Mouse (Mus musculus) spleen, postnatal 10 days (tissue): ENCODE measurements around the gene Ints13.
"Not testable (repeated sequence)": the region's sequence is repeated elsewhere in the genome, so short reads cannot be mapped to it uniquely, and the experiment has no call there.

Source experiments
- DNase-seq, 2 experiments: peaks; one replicate each; pipeline ENCODE4 v3.0.0; 2021 to 2022; ENCODE audit warnings: low spot score in 2 of 2

The Ints13 gene

DNA sequence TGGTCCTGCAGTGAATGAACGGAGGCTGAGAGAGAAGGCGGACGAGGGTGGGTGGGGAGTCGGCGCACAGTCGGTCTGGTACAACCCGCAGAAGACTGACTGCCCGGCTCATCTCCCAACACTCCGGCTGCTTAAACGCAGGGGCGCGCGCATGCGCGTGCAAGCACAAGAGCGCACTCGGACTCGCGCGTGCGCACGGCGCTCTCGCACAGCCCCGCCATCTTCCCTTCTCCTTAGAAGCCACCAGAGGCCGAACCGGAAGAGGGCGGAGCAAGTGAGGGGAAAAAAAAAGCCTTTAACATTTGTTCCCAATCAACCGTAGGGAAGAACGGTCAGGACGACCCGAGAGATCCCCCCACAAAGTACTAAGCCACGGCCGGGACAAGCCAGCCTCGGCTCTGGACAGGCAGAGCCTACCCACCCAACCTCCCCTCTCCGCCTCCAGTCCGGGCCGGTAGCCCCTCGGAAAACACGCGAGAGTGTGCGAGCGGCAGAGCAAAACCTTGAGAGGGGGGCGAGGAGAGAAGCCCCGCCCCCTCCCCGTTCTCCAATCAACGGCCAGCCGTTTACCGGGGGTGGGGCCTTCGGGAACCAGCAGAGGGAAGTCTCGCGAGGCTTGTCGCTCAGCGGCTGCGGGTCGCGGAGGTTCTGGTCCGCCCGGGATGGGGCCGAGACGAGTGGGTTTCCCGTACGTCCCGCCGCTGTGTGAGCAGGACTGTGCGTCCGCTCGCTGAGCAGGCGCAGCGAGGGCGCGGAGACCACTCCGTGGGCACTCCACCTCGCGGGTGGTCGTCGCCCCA is at the start of gene Ints13:
TSS of gene Ints13 (minus strand) at position 526 of the 800 bp plus-strand sequence.
- DNase-seq = peak; percentile 90 to 98

DNA sequence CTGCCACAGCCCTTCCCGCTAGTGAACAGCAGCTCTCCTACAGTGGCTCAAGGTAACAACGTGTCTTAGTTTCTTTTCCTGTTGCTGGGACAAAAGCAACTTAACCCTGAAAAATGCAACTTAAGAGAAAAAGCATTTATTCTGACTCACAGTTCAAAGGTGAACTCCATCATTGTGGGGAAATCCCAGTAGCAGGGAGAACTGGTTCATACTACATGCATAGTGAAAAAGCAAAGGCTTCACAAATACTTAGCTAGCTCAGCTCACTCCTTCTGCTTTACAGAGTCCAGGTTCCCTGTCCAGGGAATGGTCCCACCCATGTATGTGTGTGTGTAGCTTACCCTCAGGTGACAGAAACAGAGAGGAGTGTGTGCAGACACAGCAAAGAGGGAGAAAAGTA is 39.0 kb upstream of the Ints13 start:
- DNase-seq = no peak

- DNase-seq = no peak
Measured at GRCm38 (mm10) chr6:146615891-146616290, 38.3 kb upstream of the Ints13 start.

GRCm38 (mm10) chr6:146614541-146614940 is 36.9 kb upstream of the Ints13 start:
- peak in 1 of 2 experiments; percentile 46 for DNase-seq

DNA sequence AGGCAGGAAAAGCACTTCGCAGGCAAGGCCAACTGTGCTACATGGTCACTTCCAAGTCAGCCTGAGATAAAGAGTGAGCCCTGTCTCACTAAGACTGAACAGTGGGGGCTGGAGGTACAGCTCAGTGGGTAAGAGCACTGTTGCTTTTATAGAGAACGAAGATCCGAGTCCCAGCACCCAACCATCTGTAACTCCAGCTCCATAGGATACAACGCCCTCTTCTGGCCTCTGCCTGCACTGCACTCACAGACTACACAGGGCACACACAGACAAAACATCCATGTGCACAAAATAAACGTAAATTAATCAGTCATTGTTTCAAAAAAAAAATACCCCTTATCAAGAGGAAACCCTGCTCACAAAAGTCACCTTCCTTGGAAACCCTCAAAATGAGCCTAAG is 36.3 kb upstream of the Ints13 start:
- no peak for DNase-seq

- no peak for DNase-seq
Measured at GRCm38 (mm10) chr6:146612736-146613135, 35.1 kb upstream of the Ints13 start.

GRCm38 (mm10) chr6:146611897-146612296 is 34.3 kb upstream of the Ints13 start:
- peak in 1 of 2 experiments; percentile 50 for DNase-seq

- DNase-seq = peak in 1 of 2 experiments; percentile 82
Measured at GRCm38 (mm10) chr6:146611385-146611784, 33.8 kb upstream of the Ints13 start.

- peak in 1 of 2 experiments; percentile 15 for DNase-seq
Measured at GRCm38 (mm10) chr6:146603651-146604050, 26.0 kb upstream of the Ints13 start.

DNA sequence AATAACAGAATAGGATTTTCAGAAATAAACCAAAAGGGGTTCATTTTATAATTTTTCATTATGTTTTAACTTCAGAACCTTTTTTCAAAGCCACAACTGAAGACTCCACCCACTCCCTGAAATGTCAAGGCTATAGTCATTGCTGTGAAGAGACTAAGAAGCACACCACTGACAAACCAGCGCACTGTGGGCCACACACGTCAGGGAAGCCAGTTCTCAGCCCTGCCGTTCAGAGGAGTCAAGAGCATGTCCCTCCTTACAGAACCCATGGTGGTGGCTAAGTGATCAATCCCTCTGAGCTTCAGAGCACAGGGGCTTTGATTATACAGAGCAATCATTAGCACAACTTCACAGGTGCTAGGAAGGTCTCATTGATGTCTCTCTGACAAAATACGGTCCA is 25.0 kb upstream of the Ints13 start:
- peak in 1 of 2 experiments; percentile 1 for DNase-seq

DNA sequence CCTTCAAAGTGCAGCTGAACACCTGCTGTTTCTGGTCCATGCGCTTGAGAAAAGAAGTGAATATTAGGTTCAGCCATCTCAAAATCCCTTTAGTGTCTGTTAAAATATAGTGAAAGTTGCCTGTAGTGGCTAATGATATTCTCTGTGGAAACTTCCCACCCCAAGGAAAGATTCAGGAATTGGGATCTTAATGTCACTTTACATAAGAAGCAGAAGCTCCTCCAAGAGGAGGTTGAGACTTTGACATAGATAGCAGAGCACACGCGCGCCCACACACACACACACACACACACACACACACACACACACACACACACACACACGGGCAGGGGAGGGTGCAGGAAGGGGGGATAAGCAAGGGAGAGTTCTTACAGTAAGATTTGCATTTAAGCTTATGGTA is 7.5 kb upstream of the Ints13 start:
- DNase-seq = no peak

DNA sequence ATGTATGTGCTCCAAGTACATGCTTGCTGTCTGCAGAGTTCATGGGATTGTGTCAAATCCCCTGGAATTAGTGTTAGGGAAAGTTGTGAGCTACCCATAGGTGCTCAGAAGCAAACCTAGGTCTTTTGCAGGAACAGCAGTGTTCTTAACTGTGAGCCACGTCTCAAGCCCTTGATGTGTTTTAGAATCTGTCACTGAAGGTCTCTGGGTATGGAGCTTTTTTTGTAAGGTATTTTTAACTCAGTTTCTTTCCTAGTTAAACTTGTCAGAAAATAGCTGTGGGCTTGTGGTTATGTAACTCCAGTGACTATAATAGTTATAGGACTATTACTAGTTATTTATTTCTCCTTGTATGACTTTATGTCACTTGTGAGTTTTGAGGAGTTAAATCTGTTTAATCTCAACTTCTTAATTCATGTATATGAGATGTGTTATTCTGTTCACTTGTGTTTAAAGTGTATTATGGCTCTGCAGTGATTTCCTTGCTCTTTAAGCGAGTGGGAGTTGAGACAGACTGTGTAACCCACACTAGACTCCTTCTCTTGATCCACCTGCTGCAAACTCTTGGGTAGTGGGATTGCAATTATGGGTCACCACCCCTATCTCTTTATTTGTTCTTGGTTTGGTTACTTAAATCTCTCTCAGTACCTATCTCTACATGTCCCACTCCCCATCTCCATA is 5.9 kb upstream of the Ints13 start:
- DNase-seq = no peak

DNA sequence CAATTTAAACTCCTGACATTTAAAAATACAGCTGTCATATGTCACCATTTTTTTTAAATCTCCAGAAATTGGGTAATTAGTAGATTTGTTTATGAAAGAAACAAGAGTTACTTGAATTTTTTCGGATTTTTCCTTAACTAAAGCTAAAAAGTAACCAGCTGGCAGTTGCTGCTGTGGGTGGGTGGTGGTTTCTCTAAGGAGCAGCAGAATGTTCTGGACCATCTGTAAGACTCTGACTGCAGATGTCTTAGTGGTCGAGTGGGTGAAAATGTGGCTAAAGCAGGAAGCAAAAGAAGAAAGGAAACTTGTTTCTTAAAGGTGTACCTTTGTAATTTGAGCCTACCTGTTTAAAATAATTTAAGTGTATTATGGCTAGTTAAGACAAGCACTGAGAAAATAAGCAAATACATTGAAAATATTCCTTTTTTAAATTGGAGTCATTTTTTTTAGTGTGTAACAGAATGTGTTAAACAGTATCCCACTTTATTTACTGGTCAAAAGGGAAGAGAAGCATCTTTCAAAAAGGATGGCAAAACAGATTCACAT is 2.8 kb upstream of the Ints13 start:
- DNase-seq = no peak

DNA sequence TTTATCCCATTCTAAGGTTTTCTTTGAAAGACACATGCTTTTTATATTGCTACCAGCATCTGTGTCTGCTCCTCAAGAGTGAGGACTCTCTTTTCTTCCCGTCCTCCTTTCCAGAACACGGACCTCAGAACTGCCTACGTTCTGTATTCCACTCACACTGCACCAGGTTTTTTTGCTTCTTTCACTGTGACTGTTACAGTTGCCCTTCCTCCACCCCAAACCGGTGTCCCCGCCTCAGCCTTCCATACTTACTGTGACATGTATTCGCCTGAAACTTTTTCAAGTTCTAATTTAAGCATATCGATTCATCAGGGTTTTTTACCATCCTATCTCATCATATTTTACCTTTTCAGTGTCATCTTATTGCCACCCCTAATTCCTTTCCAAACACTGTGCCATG is 951 bp upstream of the Ints13 start:
- DNase-seq = peak; percentile 30 to 43

GRCm38 (mm10) chr6:146578111-146578531 is 486 bp upstream of the Ints13 start:
- peak; percentile 77 to 83 for DNase-seq

- DNase-seq = no peak
Measured at GRCm38 (mm10) chr6:146576903-146577302, 732 bp downstream of the Ints13 start, which contains the start of gene Fgfr1op2. Gene Fgfr1op2 (plus strand): TSS chr6:146577203.

- DNase-seq = no peak
Measured at GRCm38 (mm10) chr6:146572073-146572472, 5.6 kb downstream of the Ints13 start.

DNA sequence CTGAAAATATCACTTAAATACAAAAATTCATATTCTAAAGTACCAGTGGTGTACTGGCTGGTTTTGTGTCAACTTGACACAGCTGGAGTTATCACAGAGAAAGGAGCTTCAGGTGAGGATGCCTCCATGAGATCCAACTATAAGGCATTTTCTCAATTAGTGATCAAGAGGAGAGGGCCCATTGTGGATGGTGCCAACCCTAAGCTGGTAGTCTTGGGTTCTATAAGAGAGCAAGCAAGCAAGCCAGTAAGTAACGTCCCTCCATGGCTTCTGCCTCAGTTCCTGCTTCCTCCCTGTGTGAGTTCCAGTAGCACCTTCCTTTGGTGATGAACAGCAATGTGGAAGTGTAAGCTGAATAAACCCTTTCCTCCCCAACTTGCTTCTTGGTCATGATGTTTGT is 15.2 kb downstream of the Ints13 start:
- not testable (repeated sequence) for DNase-seq

DNA sequence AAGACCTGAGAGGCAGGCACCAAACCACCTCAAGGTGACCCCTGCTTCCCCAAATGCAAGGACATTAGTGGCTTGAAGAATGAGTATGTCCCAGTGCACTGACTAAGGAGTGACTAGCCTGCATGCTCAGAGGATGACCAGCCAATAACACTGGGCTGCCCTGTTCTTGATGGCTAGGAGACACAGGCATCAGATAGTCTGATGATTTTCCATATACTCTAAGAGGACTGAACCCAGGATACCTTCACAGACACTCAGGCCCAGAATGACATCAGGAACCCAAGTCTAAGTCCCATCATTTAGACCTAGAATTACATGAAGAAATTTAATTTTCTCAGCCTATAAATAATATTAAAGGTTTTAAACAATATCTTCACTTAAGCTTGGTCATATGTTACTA is 26.3 kb downstream of the Ints13 start:
- no peak for DNase-seq

DNA sequence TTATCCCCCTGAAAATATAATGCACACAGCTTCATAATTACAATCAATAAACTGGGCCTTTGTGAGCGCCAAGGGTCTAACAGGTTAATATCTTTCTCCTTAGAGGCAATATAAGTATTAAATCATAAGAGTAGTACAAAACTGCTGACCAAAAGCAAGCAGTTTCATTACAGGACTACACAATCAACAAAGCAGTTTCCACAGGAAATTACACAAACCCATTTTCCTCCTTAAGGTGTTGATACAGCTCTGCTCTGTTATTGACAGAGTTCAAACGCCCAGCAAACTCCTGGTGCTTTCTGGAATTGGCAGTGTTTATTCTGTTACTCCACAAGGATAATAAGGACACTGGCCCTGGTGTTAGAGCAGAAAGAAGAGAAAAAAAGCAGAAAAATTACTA is 27.2 kb downstream of the Ints13 start:
- DNase-seq = no peak

- DNase-seq = no peak
Measured at GRCm38 (mm10) chr6:146545289-146545865, 32.3 kb downstream of the Ints13 start.

DNA sequence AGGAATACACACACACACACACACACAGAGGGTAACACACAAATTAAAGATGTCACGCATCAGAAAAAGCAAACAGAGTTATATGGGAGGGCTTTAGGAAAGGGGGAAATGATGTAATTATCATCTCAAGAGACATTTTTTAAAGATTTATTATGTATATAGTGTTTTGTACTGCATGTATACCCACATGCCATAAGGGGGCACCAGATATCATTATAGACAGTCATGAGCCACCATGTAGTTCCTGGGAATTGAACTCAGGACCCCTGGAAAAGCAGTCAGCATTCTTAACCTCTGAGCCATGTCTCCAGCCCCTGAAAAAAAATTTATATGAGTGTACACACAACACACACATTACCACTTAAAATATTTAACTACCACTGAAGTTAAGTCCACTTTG is 33.0 kb downstream of the Ints13 start:
- no peak for DNase-seq
